Mouse (Mus musculus) thymus, postnatal 14 days (tissue): ENCODE measurements at regions not wholly inside any gene's neighbourhood (a gene's known extent, or its start where the extent isn't known, plus 50 kb on each side); places are given as distances from the start of the nearest gene placed in this dataset.
A peak's percentile ranks its signal among the peaks of the same experiment; 100 is the strongest.

Source experiments
- DNase-seq: peaks from one replicate; pipeline ENCODE4 v3.0.0; 2021

- no peak for DNase-seq
Measured at GRCm38 (mm10) chr7:73637101-73637809, 95.6 kb upstream of the Chd2 start.

- DNase-seq = no peak
Measured at GRCm38 (mm10) chr7:73635422-73635821, 93.8 kb upstream of the Chd2 start.

GRCm38 (mm10) chr7:73630790-73631189, 89.2 kb upstream of the Chd2 start:
- no peak for DNase-seq

- DNase-seq = no peak
Measured at GRCm38 (mm10) chr7:73629182-73629581, 87.6 kb upstream of the Chd2 start.

- peak; percentile 80 for DNase-seq
Measured at GRCm38 (mm10) chr7:73628071-73628470, 86.4 kb upstream of the Chd2 start.

- no peak for DNase-seq
Measured at GRCm38 (mm10) chr7:73626291-73626690, 84.7 kb upstream of the Chd2 start.

- no peak for DNase-seq
Measured at GRCm38 (mm10) chr7:73625651-73626050, 84.0 kb upstream of the Chd2 start.

- no peak for DNase-seq
Measured at GRCm38 (mm10) chr7:73624992-73625391, 83.4 kb upstream of the Chd2 start.

- DNase-seq = peak; percentile 19
Measured at GRCm38 (mm10) chr7:73624093-73624600, 82.5 kb upstream of the Chd2 start.

- DNase-seq = no peak
Measured at GRCm38 (mm10) chr7:73622468-73622867, 80.8 kb upstream of the Chd2 start.

- DNase-seq = no peak
Measured at GRCm38 (mm10) chr7:73620341-73620740, 78.7 kb upstream of the Chd2 start.

- peak; percentile 39 for DNase-seq
Measured at GRCm38 (mm10) chr7:73618758-73619416, 77.3 kb upstream of the Chd2 start.

- peak; percentile 100 for DNase-seq
Measured at GRCm38 (mm10) chr7:73617910-73618757, 76.5 kb upstream of the Chd2 start.

GRCm38 (mm10) chr7:73616971-73617906, 75.6 kb upstream of the Chd2 start:
- peak; percentile 64 for DNase-seq

- DNase-seq = no peak
Measured at GRCm38 (mm10) chr7:73616015-73616414, 74.4 kb upstream of the Chd2 start.

GRCm38 (mm10) chr7:73614840-73615555, 73.4 kb upstream of the Chd2 start:
- DNase-seq = no peak

- no peak for DNase-seq
Measured at GRCm38 (mm10) chr7:73614341-73614740, 72.7 kb upstream of the Chd2 start.

GRCm38 (mm10) chr7:73612752-73613092, 71.1 kb upstream of the Chd2 start:
- DNase-seq = no peak

- no peak for DNase-seq
Measured at GRCm38 (mm10) chr7:73611866-73612751, 70.5 kb upstream of the Chd2 start.

GRCm38 (mm10) chr7:73608804-73609275, 67.2 kb upstream of the Chd2 start:
- DNase-seq = no peak
